Mouse (Mus musculus): Measurements from ENCODE around the gene Efcc1.

GRCm38 (mm10) chr6:87756896-87757295 is 26.2 kb downstream of the Efcc1 start:
- TF ChIP-seq POLR2A (IDR thresholded peaks at IDR 0.05; ENCODE audit: borderline replicate concordance, extremely low read depth, low read depth, low read length) (no peak), CTCF (IDR thresholded peaks at IDR 0.05; ENCODE audit: insufficient read depth, low read length) (no peak)
